Mouse (Mus musculus) embryonic facial prominence, embryonic 14.5 days (tissue): ENCODE measurements around the gene Nelfcd. TPM values are rescaled to one million over a fixed set of nuclear protein-coding genes. Genes with fewer than 3 reads are reported as not detected.
A peak's percentile ranks its signal among the peaks of the same experiment; 100 is the strongest.

ENCODE experiments used
- ATAC-seq: fragments of 200-750 bp; cut with Nextera tagmentation; 2 replicates; pipeline ENCODE4 v1.8.0; 2017; ENCODE audit warnings: low read depth, moderate number of reproducible peaks, moderate TSS enrichment
- DNase-seq: peaks from one replicate; pipeline ENCODE4 v3.0.0-alpha.2; 2015; ENCODE audit warnings: low spot score
- H3K27ac ChIP-seq: fragments of 300-500 bp; sonication (generic); replicated peaks from 2 replicates; pipeline ENCODE4 v1.5.1; 2014; ENCODE audit warnings: low read depth, mild to moderate bottlenecking, low read length, moderate library complexity
- H3K27me3 ChIP-seq: fragments of 300-500 bp; sonication (generic); replicated peaks from 2 replicates; pipeline ENCODE4 v1.6.1; 2014; ENCODE audit warnings: low read length; ENCODE audit not compliant: control insufficient read depth, insufficient read depth
- H3K36me3 ChIP-seq: fragments of 300-500 bp; sonication (generic); 2 replicates; pipeline ENCODE4 v1.6.1; 2014; ENCODE audit warnings: low read length, mixed read lengths; ENCODE audit not compliant: control insufficient read depth, insufficient read depth
- H3K4me1 ChIP-seq: fragments of 300-500 bp; sonication (generic); 2 replicates; pipeline ENCODE4 v1.6.1; 2014; ENCODE audit warnings: antibody characterized with exemption, low read length; ENCODE audit not compliant: control insufficient read depth, insufficient read depth
- H3K4me2 ChIP-seq: fragments of 300-500 bp; sonication (generic); 2 replicates; pipeline ENCODE4 v1.6.1; 2014; ENCODE audit warnings: low read depth, mild to moderate bottlenecking, low read length, moderate library complexity, mixed read lengths
- H3K4me3 ChIP-seq: fragments of 300-500 bp; sonication (generic); 2 replicates; pipeline ENCODE4 v1.5.1; 2014; ENCODE audit warnings: low read depth, mild to moderate bottlenecking, low read length
- H3K9ac ChIP-seq: fragments of 300-500 bp; sonication (generic); 2 replicates; pipeline ENCODE4 v1.6.1; 2014; ENCODE audit warnings: low read depth, mild to moderate bottlenecking, low read length, moderate library complexity, mixed read lengths
- H3K9me3 ChIP-seq: fragments of 300-500 bp; sonication (generic); 2 replicates; pipeline ENCODE4 v1.6.1; 2016; ENCODE audit warnings: low read length; ENCODE audit not compliant: control insufficient read depth
- WGBS: fragments of 180-500 bp; shearing (Covaris S2); extraction: QIAGEN DNeasy Blood & Tissue Kit; methylation state at CpG from one replicate; pipeline ENCODE4 v1.1.7; 2014; 5-methylcytosine and 5-hydroxymethylcytosine counted together
- polyA plus RNA-seq: library from polyadenylated mRNA; unstranded; fragments of >200 nt; fragmentation: Nextera tagmentation; extraction: Ambion mirVana; gene quantifications from 2 replicates; pipeline ENCODE4 v1.2.1, GENCODE M21; 2014

Nelfcd gene
- polyA plus RNA-seq, 1 experiment from 2014 or later, result 107 TPM

DNA sequence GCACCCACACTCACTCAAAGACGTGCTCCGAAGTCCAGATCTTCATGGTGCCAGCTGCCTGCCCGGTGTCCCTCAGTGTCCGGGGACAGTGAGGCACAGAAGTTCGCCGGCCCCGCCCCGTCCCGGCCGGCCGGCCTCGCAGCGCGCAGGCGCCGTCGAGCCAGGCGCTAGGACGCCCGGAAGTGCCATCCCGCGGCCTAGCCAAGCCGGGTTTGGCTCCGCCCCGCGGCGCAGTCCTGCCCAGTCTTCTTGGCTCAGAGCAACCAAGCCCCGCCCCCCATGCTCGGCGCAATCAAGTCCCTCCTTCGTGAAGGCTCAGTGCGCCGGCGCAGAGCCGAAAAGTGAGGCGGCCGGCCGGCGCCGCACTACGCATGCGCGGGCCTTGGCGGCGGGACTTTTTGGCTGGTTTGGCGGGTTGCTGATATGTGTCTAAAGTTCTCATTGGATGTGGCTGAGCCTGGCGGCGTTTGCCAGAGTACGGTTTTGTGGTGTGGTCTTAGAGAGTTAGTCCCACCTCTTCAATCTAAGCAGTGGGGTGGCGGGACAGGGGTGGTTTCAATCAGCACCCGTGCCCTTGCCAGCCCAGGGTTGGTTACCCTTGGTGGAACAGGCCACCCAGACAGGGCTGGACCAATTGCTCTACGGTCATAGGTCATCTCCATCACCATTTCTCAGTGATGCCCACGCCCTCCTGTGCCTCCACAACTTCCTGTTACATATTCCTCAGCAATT, 57.4 kb downstream of the Nelfcd start, which contains the start of gene Prelid3b:
TSS of gene Prelid3b (minus strand) at position 264 of the 732 bp plus-strand sequence.
- peak; percentile 99 for DNase-seq
- peak within 1 kb of the TSS; percentile 82 for H3K9ac ChIP-seq
- H3K27me3 ChIP-seq, result no peaks in the 10 kb centered on the region
- WGBS, result 1% methylated on average over 33 of the region's 53 CpGs
- peak within 1 kb of the TSS; percentile 68 for H3K4me3 ChIP-seq
- peak within 1 kb of the TSS; percentile 84 for H3K4me2 ChIP-seq
- peaks cover 18% of the 10 kb centered on the region for H3K36me3 ChIP-seq
- peak within 1 kb of the TSS; percentile 77 for H3K27ac ChIP-seq
- peaks cover 10% of the 10 kb centered on the region for H3K4me1 ChIP-seq
- ATAC-seq, result peak; percentile 99
- H3K9me3 ChIP-seq, result no peaks in the 10 kb centered on the region

DNA sequence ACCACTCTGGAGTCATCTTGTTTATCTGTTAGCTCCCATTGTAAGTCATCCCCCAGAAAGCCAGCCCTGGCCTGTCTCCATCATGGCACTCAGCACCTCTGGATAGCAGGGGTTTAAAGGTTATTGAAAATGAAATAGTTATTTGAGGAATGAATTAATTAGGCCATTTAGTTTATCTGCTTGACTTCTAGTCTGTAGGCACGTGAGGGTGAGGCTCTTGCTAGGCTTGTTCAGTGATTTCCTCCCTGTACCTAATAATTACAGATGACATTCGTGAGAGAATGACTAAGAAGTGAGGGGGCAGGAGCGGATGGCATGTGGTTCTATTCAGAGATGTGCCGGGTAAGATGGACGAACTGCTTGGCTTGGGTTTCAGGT, 57.9 kb downstream of the Nelfcd start:
- 63% methylated on average over 5 of the region's 5 CpGs for whole genome bisulfite sequencing
- H3K4me1 ChIP-seq, result peaks cover 10% of the 10 kb centered on the region
- peak overlapping the region; percentile 77 for H3K27ac ChIP-seq
- H3K36me3 ChIP-seq, result peaks cover 13% of the 10 kb centered on the region
- no peaks in the 10 kb centered on the region for H3K27me3 ChIP-seq
- no peaks in the 10 kb centered on the region for H3K9me3 ChIP-seq
- DNase-seq (no peak), ATAC-seq (no peak)
- H3K4me3 ChIP-seq, result peak overlapping the region; percentile 68
- peak overlapping the region; percentile 64 for H3K9ac ChIP-seq
- H3K4me2 ChIP-seq, result peak overlapping the region; percentile 84

Other genes with a start within 250 kb of the Nelfcd start
- 2,600 and 2,666 TPM in 2 replicates for gene Gnas, start 131.5 kb upstream of the Nelfcd start, polyA plus RNA-seq
- 15.1 and 18.1 TPM in 2 replicates for gene Gm20721, start 69.1 kb upstream of the Nelfcd start, polyA plus RNA-seq
- gene Ctsz, start 23.2 kb downstream of the Nelfcd start, polyA plus RNA-seq, result 202 and 210 TPM in 2 replicates
- gene Tubb1, start 34.9 kb downstream of the Nelfcd start, polyA plus RNA-seq, result 1.6 and 2.9 TPM in 2 replicates
- gene Atp5e, start 48.3 kb downstream of the Nelfcd start, polyA plus RNA-seq, result 834 and 939 TPM in 2 replicates
- gene Prelid3b, start 57.3 kb downstream of the Nelfcd start, polyA plus RNA-seq, result 116 and 132 TPM in 2 replicates
- not detected in 2 replicates for gene Zfp831, start 227.7 kb downstream of the Nelfcd start, polyA plus RNA-seq